Mouse (Mus musculus) midbrain, embryonic 12.5 days (tissue): Measurements from ENCODE around the gene Vasn. TPM values are rescaled to one million over a fixed set of nuclear protein-coding genes. Genes with fewer than 3 reads are reported as not detected.

Experiments used
- ATAC-seq: fragments of 200-750 bp; cut with Nextera tagmentation; 2 replicates; pipeline ENCODE4 v1.8.0; 2017; ENCODE audit warnings: low read depth, moderate TSS enrichment, moderate library complexity; ENCODE audit not compliant: low FRiP score
- H3K27ac ChIP-seq: fragments of 300-500 bp; sonication (generic); replicated peaks from 2 replicates; pipeline ENCODE4 v1.5.1; 2016; ENCODE audit warnings: mild to moderate bottlenecking
- H3K27me3 ChIP-seq: fragments of 300-500 bp; sonication (generic); 2 replicates; pipeline ENCODE4 v1.6.1; 2016; ENCODE audit warnings: mild to moderate bottlenecking
- H3K36me3 ChIP-seq: fragments of 300-500 bp; sonication (generic); 2 replicates; pipeline ENCODE4 v1.6.1; 2016
- H3K4me1 ChIP-seq: fragments of 300-500 bp; sonication (generic); 2 replicates; pipeline ENCODE4 v1.6.1; 2016
- H3K4me2 ChIP-seq: fragments of 300-500 bp; sonication (generic); replicated peaks from 2 replicates; pipeline ENCODE4 v1.6.1; 2016; ENCODE audit warnings: mild to moderate bottlenecking, moderate library complexity
- H3K4me3 ChIP-seq: fragments of 300-500 bp; sonication (generic); 2 replicates; pipeline ENCODE4 v1.5.1; 2016; ENCODE audit warnings: mild to moderate bottlenecking
- H3K9ac ChIP-seq: fragments of 300-500 bp; sonication (generic); replicated peaks from 2 replicates; pipeline ENCODE4 v1.6.1; 2016; ENCODE audit warnings: mild to moderate bottlenecking, moderate library complexity
- H3K9me3 ChIP-seq: fragments of 300-500 bp; sonication (generic); 2 replicates; pipeline ENCODE4 v1.6.1; 2016; ENCODE audit warnings: mild to moderate bottlenecking
- WGBS: fragments of 180-500 bp; shearing (Covaris S2); methylation state at CpG from one replicate; pipeline ENCODE4 v1.1.7; 2016; 5-methylcytosine and 5-hydroxymethylcytosine counted together
- polyA plus RNA-seq: library from polyadenylated mRNA; unstranded; fragments of >200 nt; fragmentation: Nextera tagmentation; extraction: Ambion mirVana; gene quantifications from 2 replicates; pipeline ENCODE4 v1.2.1, GENCODE M21; 2016

Vasn gene
- polyA plus RNA-seq, 1 experiment from 2014 or later: 11.1 TPM

DNA sequence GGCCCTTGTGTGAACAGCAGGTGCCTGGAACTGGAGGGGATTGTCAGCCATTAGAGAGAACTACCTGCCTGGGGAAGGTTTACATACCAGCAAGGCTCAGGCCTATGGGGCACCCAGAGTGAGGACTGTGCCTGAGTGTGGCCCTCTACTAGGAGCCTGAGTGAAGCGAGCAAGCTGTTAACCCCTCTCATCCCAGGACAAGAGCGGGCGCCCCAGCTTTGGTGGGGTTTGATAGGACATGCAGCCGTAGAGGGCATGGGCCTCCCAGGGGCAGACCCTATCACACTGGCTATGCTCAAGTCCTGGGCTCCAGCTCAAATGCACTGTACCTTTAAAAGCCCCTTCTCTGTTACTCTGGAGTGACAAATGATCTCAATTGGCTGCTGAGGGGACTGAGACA lies 7.1 kb downstream of the Vasn start:
- 70% methylated on average over 4 of the region's 4 CpGs for WGBS
- no peak overlapping the region for H3K9ac ChIP-seq
- H3K9me3 ChIP-seq: no peaks in the 10 kb centered on the region
- H3K36me3 ChIP-seq: peaks cover 20% of the 10 kb centered on the region
- no peaks in the 10 kb centered on the region for H3K27me3 ChIP-seq
- ATAC-seq: no peak
- no peak overlapping the region for H3K27ac ChIP-seq
- no peak overlapping the region for H3K4me3 ChIP-seq
- H3K4me2 ChIP-seq: no peak overlapping the region
- H3K4me1 ChIP-seq: peaks cover 23% of the 10 kb centered on the region

DNA sequence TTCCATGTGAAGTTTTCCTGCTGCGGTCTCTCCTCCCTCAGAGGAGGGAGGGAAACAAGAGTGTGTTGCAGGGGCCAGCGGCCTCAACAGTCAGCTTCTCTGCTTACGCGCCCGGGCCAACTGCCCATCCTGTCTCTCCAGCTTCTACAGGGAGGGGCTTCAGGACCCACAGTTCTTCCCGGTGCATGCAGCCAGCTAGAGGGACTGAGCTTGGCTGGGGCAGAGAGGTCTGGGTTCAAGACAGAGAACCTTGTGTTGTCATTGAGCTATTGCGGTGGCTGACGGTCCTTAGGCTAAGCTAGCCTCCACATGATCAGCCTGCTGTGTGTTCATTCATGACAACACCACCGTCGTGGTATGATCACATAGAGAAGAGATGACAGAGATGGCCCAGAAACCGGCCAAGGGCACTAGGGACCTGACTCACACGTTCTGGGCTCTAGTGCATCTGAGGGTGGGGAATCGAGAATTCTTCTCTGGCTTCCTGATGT lies 8.0 kb downstream of the Vasn start:
- Histone ChIP-seq H3K27me3 (no peaks in the 10 kb centered on the region), H3K27ac (no peak overlapping the region), H3K36me3 (peaks cover 26% of the 10 kb centered on the region), H3K9ac (no peak overlapping the region), H3K9me3 (no peaks in the 10 kb centered on the region), H3K4me3 (no peak overlapping the region), H3K4me2 (no peak overlapping the region), H3K4me1 (peaks cover 17% of the 10 kb centered on the region)
- WGBS: 80% methylated on average over 13 of the region's 13 CpGs
- no peak for ATAC-seq

DNA sequence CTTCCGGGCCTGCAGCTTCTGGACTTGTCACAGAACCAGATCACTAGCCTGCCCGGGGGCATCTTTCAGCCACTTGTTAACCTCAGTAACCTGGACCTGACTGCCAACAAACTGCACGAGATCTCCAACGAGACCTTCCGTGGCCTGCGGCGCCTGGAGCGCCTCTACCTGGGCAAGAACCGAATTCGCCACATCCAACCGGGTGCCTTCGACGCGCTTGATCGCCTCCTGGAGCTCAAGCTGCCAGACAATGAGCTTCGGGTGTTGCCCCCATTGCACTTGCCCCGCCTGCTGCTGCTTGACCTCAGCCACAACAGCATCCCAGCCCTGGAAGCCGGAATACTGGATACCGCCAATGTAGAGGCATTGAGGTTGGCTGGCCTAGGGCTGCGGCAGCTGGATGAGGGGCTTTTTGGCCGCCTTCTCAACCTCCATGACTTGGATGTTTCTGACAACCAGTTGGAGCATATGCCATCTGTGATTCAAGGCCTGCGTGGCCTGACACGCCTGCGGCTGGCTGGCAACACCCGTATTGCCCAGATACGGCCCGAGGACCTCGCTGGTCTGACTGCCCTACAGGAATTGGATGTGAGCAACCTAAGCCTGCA lies 8.8 kb downstream of the Vasn start:
- no peak for ATAC-seq
- Histone ChIP-seq H3K36me3 (peaks cover 26% of the 10 kb centered on the region), H3K4me1 (peaks cover 10% of the 10 kb centered on the region), H3K4me3 (no peak overlapping the region), H3K9ac (no peak overlapping the region), H3K27ac (no peak overlapping the region), H3K27me3 (no peaks in the 10 kb centered on the region), H3K9me3 (no peaks in the 10 kb centered on the region), H3K4me2 (no peak overlapping the region)
- WGBS: 82% methylated on average over 28 of the region's 28 CpGs

DNA sequence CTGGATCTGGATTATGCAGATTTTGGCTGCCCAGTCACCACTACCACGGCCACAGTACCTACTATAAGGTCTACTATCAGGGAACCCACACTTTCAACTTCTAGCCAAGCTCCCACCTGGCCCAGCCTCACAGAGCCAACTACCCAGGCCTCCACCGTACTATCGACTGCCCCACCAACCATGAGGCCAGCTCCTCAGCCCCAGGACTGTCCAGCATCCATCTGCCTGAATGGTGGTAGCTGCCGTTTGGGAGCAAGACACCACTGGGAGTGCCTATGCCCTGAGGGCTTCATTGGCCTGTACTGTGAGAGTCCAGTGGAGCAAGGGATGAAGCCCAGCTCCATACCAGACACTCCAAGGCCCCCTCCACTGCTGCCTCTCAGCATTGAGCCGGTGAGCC lies 9.5 kb downstream of the Vasn start:
- H3K36me3 ChIP-seq: peaks cover 32% of the 10 kb centered on the region

DNA sequence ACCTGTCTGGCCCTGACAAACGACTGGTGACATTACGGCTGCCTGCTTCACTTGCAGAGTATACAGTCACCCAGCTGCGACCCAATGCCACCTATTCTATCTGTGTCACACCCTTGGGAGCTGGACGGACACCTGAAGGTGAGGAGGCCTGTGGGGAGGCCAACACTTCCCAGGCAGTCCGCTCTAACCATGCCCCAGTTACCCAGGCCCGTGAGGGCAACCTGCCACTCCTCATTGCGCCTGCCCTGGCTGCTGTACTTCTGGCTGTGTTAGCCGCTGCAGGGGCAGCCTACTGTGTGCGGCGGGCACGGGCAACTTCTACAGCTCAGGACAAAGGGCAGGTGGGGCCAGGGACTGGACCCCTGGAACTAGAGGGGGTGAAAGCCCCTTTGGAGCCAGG lies 10.0 kb downstream of the Vasn start:
- Histone ChIP-seq H3K27me3 (no peaks in the 10 kb centered on the region), H3K4me1 (peaks cover 6% of the 10 kb centered on the region; the same call in 1 of the 2 replicates), H3K4me3 (no peak overlapping the region), H3K4me2 (no peak overlapping the region), H3K27ac (no peak overlapping the region), H3K9me3 (no peaks in the 10 kb centered on the region), H3K36me3 (peaks cover 33% of the 10 kb centered on the region), H3K9ac (0 out of 2 replicates have a peak overlapping the region, but pooled peaks have one; percentile 11)
- no peak for ATAC-seq
- WGBS: 92% methylated on average over 11 of the region's 11 CpGs

More for the DNA sequence above, 9.5 kb downstream of the Vasn start:
- Histone ChIP-seq H3K4me3 (no peak overlapping the region), H3K4me1 (peaks cover 6% of the 10 kb centered on the region; the same call in 1 of the 2 replicates), H3K9ac (0 out of 2 replicates have a peak overlapping the region, but pooled peaks have one; percentile 11), H3K9me3 (no peaks in the 10 kb centered on the region), H3K27me3 (no peaks in the 10 kb centered on the region), H3K4me2 (no peak overlapping the region), H3K27ac (no peak overlapping the region)
- WGBS: 91% methylated on average over 5 of the region's 5 CpGs
- ATAC-seq: no peak

DNA sequence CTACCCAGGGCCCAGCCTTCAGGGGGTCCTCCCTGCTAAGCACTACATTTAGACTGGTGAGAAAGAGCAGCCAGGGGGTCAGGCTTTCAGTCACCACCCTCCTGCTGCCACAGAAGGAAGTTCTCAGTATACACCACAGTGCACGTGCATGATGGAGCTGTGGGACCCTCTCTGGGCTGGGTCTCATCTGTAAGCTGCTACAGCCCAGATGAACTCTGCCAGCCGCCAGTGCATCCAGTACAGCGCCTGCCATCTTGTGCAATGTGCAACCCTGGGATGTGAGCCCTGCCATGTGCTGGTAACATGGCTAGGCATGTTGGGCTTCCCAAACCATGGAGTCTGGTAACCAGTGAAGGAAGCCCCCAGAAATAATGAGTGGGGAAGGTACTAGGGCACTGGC lies 10.4 kb downstream of the Vasn start:
- Histone ChIP-seq H3K36me3 (peaks cover 33% of the 10 kb centered on the region), H3K9ac (no peak overlapping the region)
- ATAC-seq: no peak

DNA sequence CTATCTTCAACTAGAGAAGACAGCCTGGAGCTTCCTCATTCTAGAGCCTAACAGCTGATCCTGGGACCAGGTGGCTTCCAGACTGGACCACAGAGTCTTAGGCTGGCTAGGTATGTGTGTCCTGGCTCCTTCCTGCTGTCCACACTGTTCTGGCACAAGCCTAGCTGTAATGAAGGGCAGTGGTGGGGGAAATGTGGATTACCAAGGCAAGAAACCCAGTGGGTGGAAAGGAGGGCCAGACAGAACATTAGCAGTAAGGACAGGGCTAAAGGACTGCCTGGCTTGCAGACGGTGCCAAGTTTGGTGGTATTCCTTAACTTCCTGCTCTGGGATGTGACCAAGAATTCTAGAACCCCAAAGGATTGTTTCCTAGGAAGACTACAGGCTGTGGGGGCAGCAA lies 11.3 kb downstream of the Vasn start:
- H3K4me1 ChIP-seq: peaks cover 18% of the 10 kb centered on the region
- H3K4me3 ChIP-seq: no peak overlapping the region
- H3K9me3 ChIP-seq: no peaks in the 10 kb centered on the region
- 90% methylated on average over 1 of the region's 1 CpGs for WGBS
- no peak for ATAC-seq
- no peak overlapping the region for H3K4me2 ChIP-seq
- peaks cover 33% of the 10 kb centered on the region for H3K36me3 ChIP-seq
- no peak overlapping the region for H3K9ac ChIP-seq
- no peaks in the 10 kb centered on the region for H3K27me3 ChIP-seq
- no peak overlapping the region for H3K27ac ChIP-seq

More for the DNA sequence above, 10.4 kb downstream of the Vasn start:
- no peak overlapping the region for H3K4me2 ChIP-seq
- no peak overlapping the region for H3K27ac ChIP-seq
- H3K4me3 ChIP-seq: no peak overlapping the region
- H3K9me3 ChIP-seq: no peaks in the 10 kb centered on the region
- peaks cover 9% of the 10 kb centered on the region for H3K4me1 ChIP-seq
- no peaks in the 10 kb centered on the region for H3K27me3 ChIP-seq
- WGBS: 87% methylated on average over 3 of the region's 3 CpGs

DNA sequence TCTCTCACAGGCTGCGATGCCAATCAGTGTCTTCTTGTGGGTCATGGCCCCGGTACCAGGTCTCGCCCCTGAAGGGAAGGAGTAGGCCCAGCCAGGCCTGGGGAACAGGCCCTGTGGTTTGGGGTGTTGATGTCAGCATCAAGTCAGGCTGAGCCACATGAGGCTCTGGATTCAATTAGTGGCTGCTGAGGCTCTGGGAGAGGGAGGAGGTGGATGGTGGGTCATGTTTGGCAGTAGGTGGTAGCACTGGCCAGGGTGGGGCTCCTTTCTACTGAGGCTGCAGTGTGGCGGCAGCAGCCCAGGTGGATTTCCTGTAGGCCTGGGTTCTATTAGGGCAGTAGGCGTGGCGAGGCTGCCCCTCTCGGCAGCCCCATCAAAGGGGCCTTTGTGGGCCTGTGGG lies 11.9 kb downstream of the Vasn start:
- Histone ChIP-seq H3K4me2 (no peak overlapping the region), H3K4me1 (peaks cover 23% of the 10 kb centered on the region), H3K27ac (no peak overlapping the region), H3K27me3 (no peaks in the 10 kb centered on the region), H3K36me3 (peaks cover 33% of the 10 kb centered on the region), H3K4me3 (no peak overlapping the region), H3K9me3 (no peaks in the 10 kb centered on the region), H3K9ac (no peak overlapping the region)
- ATAC-seq: no peak
- WGBS: 68% methylated on average over 7 of the region's 7 CpGs

DNA sequence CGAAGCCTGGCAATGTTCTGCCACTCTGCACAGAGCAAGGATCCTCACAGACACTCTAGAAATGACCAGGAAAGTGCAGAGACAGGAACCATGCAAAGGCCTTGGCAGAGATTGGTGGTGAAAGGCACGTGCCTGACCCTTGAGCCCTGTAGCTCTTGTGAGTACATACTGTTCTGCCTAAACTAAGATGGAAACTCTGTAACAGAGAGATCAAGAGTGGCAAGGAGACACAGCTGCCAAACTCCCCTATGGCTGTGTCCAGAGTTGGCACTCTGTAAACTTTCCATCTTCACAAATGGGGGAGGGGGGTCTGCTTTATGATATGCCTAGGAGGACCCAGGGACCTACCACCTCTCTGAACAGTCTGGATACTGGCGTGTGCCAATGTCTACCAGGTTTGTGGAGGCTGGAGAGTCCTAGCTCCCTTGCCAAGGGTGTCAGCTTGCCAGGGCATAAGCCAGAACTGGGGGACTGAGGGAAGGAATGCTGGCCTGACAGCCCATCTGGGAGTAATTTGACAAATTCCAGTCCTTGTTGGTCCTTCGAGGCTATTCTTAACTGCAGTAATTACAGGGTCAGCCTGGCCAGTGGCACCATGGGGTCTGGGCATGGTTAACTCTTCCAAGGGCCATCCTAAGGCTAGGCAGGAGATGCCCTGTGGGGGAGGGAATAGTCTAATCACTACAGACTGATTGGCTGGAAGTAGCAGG lies 13.1 kb downstream of the Vasn start:
- 71% methylated on average over 4 of the region's 4 CpGs for WGBS
- ATAC-seq: no peak
- Histone ChIP-seq H3K4me2 (no peak overlapping the region), H3K27me3 (no peaks in the 10 kb centered on the region), H3K4me3 (no peak overlapping the region), H3K9ac (no peak overlapping the region), H3K27ac (no peak overlapping the region), H3K4me1 (peaks cover 23% of the 10 kb centered on the region), H3K36me3 (peaks cover 33% of the 10 kb centered on the region), H3K9me3 (no peaks in the 10 kb centered on the region)

DNA sequence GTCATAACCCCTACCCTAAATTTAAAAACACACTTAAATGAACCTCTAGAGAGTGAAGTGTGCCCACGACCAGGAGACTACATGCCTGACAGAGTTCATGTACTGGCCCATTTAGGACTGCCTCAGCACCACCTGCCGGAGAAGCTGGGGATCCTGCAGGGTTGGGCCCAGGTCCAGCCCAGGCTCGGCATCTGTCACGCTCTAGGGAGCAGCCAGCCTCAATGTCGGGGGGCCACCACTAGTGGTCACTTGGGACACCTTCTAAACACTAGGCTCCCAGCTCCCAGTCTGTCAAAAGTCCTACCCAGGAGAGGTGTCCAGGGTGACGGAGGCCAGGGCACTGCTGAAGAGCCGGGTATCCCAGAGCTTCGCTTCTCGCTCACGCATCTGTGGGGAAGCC lies 15.0 kb downstream of the Vasn start:
- Histone ChIP-seq H3K4me3 (no peak overlapping the region), H3K4me2 (no peak overlapping the region), H3K36me3 (peaks cover 24% of the 10 kb centered on the region), H3K4me1 (peaks cover 34% of the 10 kb centered on the region), H3K27me3 (no peaks in the 10 kb centered on the region), H3K9ac (no peak overlapping the region), H3K27ac (no peak overlapping the region), H3K9me3 (no peaks in the 10 kb centered on the region)
- 86% methylated on average over 10 of the region's 10 CpGs for WGBS
- ATAC-seq: no peak

DNA sequence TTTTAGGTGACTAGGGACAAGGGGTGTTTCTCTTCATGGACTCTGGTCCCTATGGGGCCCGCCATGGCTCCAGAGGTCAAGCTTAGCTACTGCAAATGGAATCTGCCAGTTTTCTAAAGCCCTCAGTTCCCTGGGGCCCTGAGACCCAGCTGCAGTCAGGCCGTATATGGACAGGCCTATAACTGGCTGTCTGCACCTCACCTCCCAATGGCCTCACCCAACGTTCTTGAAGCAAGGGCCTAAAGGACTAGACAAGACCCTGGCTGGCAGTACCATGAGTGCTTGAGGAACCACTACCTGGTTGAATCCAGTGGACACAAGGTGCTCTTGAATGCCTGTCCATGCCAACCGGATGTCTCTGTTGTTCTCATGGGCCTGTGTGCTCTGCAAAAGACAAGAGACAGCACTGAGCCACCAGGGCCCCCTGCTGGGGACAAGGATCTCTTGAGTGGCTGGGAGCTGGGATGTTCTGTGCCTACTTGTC lies 15.6 kb downstream of the Vasn start:
- Histone ChIP-seq H3K27ac (peak overlapping the region; percentile 60), H3K36me3 (peaks cover 19% of the 10 kb centered on the region)
- 68% methylated on average over 4 of the region's 4 CpGs for WGBS

More for the DNA sequence above, 15.6 kb downstream of the Vasn start:
- Histone ChIP-seq H3K4me3 (no peak overlapping the region), H3K9ac (no peak overlapping the region; the same call in 1 of the 2 replicates), H3K27me3 (no peaks in the 10 kb centered on the region), H3K9me3 (no peaks in the 10 kb centered on the region), H3K4me2 (no peak overlapping the region), H3K4me1 (peaks cover 34% of the 10 kb centered on the region)
- ATAC-seq: peak; percentile 23; the same call in 1 of the 2 replicates
